Mouse (Mus musculus) adrenal gland, postnatal 25 days (tissue): Measurements from ENCODE around the gene Pard3. TPM values are rescaled to one million over a fixed set of nuclear protein-coding genes. Genes with fewer than 3 reads are reported as not detected.

Experiments used
- DNase-seq: peaks from one replicate; pipeline ENCODE4 v3.0.0; 2021; ENCODE audit warnings: mixed read lengths
- total RNA-seq: library from RNA; stranded (reverse); gene quantifications from 2 replicates; pipeline ENCODE4 v1.2.3, GENCODE M21; 2021

Pard3 gene
- total RNA-seq, 1 experiment from 2014 or later: 48.5 TPM

DNA sequence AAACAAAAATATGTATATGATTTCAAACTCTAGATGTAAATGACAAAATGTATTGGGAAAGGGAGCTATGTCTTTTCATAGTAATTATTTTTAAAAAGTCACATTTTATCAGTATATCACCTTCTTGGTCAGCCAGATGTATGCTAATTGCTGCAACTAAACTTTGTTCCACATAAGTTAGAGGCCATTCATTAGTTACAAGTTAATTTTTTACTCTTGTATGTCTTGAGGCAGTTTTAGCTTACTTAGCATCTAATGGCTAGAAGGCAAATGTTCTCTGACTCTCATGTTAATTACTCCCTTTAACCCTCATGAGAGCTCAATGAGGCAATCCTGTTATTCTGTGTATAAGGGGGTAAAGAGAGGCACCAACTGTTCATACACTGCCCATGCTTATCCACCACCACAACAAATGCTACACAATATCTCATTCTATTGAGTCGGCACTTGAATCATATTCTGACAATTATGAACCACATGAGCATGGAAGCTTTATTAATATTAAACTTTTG, 282.3 kb downstream of the Pard3 start:
- DNase-seq: no peak

DNA sequence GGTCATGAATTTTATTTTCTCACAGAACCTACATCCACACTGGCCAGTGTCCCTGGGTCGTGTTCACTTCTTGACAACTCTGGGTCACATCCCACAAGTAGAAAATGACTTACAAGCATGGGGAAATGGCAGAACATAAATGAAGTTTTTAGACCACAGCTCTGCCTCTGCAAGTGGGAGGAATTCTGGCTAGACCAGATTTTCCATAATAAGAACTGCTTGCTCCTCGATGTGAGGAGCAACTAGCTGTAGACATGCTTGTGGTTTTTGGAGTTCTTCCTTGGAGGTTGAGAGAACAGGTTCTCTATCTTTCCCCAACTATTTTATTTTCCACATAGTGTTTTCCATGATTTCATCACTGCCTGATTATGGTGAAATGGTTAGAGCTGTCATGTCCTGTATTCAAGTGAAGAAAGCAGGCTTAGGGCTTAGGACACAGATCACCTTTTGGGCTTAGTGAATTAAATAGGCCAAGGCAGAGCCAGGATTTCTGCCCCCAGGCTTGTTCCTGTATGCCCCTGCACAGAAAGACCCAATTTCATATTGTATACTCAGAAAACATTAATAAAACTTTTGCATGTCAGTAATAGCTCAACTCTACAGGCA, 284.3 kb downstream of the Pard3 start:
- no peak for DNase-seq

DNA sequence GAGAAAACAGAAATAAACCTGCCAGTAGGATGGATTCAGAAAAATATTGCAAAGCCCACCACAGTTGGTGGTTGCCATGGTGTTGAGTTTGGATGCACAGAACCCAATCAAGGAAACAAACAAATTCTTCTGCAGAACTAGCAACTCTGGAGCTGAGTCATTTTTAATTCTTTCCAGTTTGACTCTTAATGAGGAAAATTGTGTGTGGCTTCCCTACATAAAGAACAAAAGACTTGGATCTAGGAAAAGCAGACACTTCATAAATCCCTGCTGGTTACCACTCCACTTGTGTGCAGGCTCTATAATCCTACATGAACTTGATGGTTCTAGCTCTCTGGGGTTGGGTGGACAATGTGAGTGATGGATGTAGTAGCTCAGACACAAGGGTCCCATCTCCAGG, 298.1 kb downstream of the Pard3 start:
- no peak for DNase-seq

DNA sequence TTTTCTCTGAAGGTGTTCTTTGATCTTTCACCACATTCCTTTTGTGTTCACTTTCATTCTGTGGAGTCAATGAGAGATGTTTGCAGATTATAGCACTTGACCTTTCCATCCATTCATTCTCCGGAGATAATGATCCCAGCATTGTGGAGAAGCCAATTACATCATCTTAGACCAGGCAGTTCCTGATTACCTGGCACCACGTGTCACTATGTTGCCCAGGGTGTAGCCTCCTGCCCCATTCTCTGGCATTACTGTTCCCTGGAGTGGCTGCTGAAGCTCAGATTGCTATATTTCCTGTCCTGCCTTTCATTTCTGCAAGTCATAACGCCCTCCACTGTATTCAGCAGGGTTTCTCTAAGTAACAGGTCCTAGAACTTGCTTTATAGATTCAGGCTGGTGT, 304.7 kb downstream of the Pard3 start:
- no peak for DNase-seq

DNA sequence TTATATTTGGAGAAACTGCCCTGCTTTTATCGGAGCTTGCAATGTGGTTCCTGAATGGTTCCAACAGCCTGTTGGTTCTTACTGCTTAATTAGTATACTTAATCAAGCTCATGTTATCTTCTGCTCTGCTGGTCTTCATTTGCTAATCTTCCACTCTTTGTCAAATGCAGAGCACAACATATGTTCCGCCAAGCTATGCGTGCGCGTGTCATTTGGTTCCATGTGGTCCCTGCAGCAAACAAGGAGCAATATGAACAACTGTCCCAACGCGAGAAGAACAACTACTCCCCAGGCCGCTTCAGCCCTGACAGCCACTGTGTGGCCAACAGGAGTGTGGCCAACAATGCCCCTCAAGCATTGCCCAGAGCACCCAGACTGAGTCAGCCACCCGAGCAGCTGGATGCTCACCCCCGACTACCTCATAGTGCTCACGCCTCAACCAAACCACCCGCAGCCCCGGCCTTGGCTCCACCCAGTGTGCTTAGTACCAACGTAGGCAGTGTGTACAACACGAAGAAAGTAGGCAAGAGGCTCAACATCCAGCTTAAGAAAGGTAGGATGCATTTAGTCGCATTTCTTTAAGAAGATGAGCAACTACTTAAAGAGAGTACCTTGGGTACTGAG, 307.7 kb downstream of the Pard3 start:
- no peak for DNase-seq

DNA sequence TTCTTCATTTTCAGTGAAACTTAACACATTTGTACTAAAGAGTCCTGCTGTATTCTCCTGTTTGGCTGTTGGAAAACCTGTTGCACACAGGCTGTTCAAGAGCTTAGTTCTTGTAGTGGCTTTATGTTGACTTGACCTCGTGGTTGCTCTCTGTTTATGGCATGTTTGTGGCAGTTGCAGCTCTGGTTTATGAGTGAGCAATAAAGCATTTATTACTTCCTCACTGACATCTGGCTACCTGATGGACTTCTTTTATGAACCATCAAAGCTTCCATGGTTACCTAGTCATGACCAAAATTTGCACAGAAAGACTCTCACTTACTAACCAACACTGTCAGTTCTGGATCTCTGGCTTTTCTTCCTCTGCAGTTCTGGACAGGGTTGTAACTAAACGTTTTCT, 314.1 kb downstream of the Pard3 start:
- no peak for DNase-seq

DNA sequence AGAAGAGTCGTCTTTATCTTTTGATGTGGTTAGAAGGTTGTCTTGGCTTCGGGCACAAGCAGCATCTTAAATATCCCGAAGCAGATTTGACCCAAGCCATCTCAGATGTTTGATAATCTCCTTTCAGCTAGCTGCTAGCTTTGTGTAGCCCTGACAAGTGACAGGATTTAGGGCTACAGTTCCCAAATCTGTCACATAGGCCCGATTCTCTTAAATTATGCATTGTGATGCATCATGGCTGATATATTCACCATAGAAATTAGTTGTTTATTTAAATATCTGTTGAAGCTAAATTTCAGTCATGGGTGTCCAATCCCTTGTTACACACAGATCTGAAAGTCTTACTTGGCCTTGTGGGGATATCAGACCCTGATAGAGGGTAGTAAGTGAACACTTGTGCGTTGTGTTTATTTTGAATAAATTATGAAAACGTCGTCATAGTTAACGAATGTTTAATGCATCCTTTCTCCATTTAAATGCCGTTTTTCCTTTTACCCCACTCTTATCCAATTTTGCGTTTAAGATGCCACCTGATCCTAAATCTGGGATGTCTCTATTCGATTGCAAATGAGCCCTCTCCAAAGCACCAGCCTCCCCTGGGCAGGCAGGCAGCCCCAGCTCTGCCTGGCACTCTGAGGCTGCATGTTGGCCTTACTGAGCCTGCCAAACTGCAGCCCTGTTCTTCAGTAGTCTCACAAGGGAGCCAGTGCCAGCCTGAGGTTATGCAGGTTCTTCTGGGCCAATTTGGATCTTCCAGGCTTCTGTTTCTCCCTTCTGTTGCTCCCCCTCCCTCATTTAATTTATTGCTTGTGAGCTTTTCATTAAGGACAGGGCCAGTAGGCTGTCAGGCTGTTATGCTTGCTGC, 315.5 kb downstream of the Pard3 start:
- no peak for DNase-seq

DNA sequence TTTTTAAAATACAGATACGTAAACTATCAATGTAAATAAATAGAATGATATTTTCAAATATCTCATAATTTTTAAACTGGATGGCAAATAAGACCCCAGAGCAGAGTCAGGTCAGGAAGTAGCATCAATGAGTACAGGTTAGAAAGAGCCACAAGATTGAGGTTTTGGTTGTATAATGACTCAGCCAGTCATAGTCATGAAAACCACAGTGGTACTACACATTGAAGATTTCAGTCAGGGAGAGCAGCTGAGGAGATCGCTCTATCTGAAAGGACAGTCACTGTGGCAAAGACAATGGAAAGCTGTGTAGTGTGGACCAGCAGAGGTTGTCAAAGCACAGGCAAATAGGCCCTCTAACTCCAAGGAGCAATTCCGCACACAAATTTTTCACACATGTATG, 317.6 kb downstream of the Pard3 start:
- no peak for DNase-seq

DNA sequence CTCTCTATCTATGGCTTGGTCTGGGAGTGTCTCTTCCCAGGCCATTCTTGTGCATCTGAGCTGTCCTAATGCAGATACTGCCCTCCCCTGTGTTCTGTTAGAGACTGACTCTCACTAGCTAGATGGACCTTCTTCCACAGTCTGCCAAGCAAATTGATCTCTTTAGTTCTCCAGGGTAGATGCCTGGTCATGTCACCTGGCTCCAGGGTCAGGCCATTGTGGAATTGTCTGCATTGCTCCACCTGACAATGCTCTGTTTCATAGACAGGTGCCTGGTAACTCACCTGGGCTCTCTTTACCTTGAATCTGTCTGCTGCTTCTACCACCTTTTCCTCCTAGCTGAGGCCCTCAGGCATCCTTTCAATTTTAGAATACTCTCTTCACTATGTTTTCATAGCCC, 329.0 kb downstream of the Pard3 start:
- no peak for DNase-seq

DNA sequence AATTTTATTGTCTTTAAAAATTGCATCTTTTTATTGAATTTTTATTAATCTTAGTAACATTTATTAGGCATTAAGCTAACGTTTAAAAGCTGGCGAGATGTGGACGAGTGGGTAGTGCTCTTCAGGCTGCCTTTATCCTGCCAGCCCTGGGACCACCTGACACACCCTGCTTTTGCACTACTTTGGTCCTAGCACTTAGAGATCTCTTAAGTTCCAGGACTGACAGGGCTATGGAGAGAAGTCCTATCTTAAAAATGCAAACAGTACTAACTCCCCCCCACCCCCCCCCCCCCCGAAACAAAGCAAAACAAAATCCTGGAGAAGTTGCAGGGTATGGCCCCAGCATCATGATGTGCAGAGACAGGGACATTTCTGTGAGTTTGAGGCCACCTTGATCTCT, 331.8 kb downstream of the Pard3 start:
- DNase-seq: no peak

DNA sequence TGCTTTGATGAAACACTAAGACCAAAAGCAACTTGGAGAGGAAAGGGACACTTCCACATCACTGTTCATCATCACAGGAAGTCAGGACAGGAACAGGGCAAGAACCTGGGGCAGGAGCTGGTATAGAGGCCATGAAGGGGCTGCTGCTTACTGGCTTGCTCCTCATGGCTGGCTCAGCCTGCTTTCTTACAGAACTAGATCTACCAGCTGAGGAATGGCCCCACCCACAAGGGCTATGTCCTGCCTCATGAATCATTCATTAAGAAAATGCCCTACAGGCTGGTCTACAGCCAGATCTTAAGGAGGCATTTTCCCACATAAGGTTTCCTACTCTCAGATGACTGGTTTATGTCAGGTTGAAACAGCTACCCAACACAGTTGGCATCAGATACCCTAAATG, 342.1 kb downstream of the Pard3 start:
- no peak for DNase-seq

DNA sequence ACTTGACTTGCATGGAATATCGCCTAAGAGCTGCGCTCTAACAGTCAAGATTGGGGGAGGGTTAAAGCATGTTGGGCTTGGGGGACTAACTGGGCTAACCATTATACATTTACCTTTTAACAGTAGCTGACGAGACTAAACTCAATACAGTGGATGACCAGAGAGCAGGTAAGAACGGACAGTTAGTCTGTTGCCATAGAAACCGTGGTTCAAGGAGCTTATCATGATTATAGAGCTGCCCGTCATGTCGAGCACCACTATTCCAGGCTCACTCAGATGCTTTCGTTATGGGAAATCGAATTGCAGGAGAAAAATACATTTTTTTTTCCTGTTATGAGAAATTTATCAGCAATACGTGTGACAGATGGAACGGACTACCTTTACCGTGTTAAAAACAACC, 346.9 kb downstream of the Pard3 start:
- no peak for DNase-seq

DNA sequence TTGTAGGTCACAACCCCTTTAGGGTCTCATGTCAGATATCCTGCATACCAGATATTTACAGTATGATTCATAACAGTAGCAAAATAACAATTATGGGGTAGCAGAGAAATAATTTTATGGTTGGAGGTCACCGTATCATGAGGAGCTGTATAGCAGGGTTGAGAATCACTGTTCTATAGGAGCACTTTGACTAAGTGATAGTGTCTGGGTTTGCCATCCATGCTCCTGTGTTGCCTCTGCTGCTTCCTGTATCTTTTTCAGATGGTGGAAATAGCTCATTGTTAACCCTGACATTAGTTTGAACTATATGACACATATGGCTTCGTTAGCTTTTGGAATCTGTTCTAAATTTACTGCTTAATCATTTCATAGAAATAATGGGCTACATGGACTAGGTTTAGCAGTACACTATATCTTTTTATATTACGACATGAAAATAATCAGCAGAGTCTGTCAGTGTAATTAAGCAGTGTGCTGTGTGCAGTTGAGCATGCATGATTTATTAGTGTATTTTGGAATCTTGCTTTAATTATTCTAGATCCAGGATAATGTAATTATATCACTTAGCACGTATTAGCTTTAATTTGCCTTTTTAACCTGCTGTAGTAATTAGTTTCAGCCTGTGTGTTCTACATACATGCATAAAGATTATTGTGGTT, 347.6 kb downstream of the Pard3 start:
- no peak for DNase-seq

DNA sequence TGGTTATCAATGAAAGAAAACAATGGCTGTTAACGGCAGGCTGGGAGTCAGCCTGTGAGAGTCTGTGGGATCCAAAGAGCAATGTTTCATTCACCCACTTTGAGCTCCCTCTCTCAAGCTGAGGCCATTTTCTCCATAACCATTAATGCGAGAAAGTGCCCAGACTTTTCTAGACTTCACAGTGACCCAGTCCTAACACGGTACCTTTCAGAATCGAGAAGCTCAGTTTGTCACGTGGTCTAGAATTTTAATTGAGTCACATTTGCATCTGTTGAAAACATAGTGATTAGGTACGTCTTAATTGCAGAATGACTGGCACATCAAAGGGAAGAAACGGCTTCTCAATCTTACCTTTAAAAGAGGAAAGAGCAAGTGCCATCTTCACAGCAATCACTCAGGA, 359.3 kb downstream of the Pard3 start:
- DNase-seq: no peak

DNA sequence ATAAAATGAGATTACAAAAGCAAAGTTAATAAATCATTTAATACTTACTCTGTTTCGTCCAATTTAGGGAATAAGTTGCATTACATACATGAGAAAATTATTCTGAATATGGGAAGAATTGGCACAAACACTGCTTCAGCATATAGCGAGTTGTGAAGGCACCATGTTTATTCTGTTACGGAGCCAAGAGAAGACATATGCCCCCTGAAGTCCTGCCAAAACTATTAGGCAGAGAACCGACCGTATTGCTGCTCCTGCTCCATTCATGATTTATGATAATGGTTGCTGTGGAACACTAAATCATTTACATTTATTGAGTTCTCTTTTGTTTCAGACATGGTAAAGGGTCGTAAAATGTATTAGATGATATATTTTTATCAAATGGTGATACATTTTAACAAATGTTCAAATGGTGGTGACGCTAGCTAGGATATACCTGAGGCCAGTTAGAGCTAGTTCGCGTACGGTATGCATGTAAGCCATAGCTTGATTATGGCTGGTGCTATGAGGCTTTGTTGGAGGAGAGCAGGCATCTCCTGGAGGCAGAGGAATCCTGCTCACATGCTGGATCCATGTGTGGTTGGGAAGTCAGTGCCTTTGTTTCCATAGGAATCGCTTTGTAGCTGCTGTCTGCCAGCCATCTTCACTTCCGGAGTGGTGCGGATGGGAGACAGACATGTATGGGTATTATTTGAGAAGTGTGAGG, 360.7 kb downstream of the Pard3 start:
- DNase-seq: no peak

DNA sequence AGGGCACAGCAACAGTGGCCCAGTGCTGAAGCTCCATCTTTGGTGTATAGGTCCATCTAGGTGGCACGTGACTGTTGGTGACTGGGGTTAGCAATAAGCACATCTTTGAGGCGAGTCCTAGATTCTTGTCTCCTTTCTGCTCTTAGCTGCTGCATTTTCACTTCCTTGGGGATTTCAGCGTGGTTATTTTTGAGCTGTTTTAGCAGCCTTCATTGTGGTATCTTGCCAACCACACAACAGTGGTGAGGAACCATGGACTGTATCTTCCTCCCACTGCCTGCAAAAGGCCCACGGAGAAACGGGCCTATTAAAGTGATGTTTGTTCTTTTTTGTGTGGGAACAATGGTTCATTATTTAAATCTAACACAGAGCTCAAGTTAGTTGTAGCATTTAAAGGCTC, 363.2 kb downstream of the Pard3 start:
- no peak for DNase-seq

DNA sequence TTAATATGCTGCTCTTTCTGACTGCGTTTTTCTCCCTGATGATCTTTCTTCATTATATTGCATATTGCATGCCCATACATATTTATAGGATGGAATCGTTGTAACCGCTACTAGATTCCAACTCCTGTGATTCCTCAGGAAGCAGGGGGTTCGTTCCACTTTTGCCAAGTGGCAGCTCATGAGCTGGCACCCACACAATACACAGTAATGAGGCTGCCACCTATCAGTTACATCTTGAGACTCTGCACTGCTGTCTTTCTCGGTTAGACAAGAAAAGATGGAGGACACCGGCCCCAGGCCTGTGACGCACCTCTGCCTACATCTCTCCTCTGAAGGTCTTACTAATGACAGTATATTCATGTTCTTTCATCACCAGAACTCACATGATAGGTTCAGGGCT, 364.3 kb downstream of the Pard3 start:
- DNase-seq: no peak

DNA sequence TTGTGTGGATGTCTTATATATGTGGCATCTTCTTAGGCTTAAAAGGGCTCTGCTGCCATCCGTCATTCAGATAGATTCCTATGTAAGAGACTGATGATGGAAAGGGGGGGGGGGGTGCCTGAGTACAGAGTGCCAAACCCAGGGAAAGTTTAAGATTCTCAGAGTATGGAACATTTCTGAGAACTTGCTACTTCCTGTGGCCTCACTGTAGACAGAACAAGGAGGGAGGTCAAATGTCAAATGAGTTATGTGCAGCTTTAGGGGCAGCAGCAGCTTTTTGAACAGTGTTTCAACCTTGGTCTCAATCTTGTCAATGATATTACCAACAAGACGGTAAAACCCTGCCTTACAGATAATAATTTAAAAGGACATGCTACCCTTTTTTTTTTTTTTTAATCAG, 367.5 kb downstream of the Pard3 start:
- no peak for DNase-seq

DNA sequence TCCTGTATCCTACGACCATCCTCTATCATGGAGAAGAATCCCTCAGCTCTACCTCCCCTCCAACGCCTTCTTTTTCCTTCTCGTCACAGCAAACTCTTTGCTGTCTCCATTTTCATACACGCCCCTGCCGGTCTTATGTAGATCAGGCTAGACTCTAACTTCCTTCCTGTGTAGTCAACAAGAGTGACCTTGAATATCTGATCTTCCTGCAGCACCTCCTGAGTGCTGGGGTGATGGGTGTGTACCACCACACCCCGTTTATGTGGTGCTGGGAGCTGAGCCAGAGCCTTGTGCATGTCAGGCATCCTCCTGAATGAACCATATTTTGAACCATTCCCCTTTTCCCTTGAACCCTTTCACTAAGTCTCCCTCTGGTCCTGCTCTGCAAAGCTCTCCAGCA, 372.3 kb downstream of the Pard3 start:
- no peak for DNase-seq

DNA sequence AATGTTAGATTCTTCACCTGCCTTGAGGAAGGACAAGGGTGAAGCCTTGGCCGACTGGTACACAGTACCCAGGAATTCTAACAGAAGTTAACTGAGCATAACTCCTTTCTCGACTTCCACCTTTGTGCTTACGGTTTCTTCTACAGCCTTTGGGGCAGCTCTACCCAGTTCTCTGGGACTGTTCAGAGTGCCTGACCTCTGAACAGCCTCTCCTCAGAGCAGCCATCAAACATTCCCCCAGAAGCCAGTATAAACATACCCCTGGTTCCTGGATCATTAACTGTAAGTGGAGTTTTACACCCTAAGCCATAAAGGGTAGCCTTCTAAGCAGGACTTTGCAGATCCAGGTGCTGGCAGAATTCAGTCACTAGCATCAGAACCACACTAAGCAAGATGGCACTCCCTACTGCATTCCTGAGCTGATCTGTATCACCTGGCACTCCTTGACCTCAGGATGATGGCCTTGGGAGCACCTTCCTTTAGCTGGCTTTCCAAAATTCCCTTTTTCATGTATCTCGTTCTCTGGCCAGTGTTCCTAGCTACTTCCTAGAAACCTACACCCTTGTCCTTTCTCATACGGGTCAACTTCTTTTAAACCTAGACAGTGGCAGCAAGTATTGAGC, 374.0 kb downstream of the Pard3 start:
- DNase-seq: no peak

DNA sequence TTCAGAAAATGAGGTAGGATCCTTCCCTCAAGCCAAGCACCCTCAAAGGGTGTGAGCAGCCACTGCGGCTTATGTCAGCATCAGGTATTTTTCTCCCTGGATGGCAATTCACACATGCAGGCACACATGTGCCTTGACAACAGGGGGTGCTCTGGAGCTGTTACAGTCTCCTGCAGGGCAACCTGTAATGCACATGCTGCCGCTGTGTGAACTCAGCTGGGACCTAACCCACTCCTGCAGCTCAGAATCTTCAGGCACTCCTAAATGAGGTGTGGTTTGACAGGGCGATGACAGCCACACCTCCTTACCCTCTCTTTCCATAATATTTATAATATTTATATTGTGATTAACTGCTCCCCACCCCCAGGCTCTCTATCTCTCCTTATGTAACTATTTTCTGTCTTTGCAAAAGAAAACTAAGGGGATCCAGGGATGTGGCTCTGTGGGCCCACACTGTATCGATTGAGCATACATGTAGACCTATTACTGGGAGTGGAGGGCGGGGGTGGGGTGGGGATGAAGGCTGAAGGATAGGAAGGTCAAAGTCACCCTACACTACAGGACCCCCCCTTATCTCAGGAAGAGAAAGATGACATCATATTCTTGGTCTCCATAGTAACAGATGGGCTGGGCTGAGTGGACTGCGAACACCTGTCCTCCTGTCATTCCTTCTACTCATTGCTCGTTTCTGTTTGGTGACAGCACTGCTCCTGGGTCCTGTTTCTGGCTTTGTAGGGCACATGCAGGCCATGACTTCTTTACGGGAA, 375.1 kb downstream of the Pard3 start:
- DNase-seq: peak; percentile 13
